22 mouse cellular contexts compared by ENCODE assay signal in genomic region chr12:16661459-16661858, GRCm38 (mm10). TPM values are rescaled to one million over a fixed set of nuclear protein-coding genes. Genes with fewer than 3 reads are reported as not detected.
DNase-seq lines count a peak whose midpoint lies in the region; TF ChIP-seq lines count a peak whose summit lies in the region.
"Had no signal": no experiment of that assay in that cellular context is flagged by ENCODE, and none has a peak within 500 bp of the region (broad histone marks: within the 10 kb centered on the region; RNA-seq: fewer than 3 reads in every experiment).

No protein-coding gene starts in this region.

- TF ChIP-seq CTCF in layer of hippocampus, adult 2 months (conservative IDR thresholded peaks at IDR 0.05), result no peak

- peak; percentile 39 for DNase-seq in adrenal gland, postnatal 14 days
- no peak for DNase-seq in adrenal gland, postnatal 25 days
- no peak for DNase-seq in layer of hippocampus, adult 2 months (ENCODE audit: low spot score in 2 of 2)
- DNase-seq in layer of hippocampus, postnatal 14 days (ENCODE audit: low spot score in 2 of 2), result no peak
- peak; percentile 20 for DNase-seq in right cerebral cortex, postnatal 4 days
- DNase-seq in right cerebral cortex, postnatal 14 days, result no peak
- no peak for DNase-seq in natural killer cell, adult 2 months (ENCODE audit: low spot score in 2 of 2)
- DNase-seq: cerebellum, adult 18-20 months; cerebellum, adult 9-11 months; embryo, embryonic 11 days; gastrocnemius, adult 2 months; heart, adult 2 months; heart, postnatal 14 days had no signal

- H3K27ac ChIP-seq in layer of hippocampus, adult 2 months, result peak overlapping the region; percentile 43; the same call in 1 of the 2 replicates
- H3K27ac ChIP-seq: embryonic facial prominence, embryonic 15.5 days; forebrain, embryonic 10.5 days; gastrocnemius, adult 2 months; heart, adult 2 months; heart, embryonic 15.5 days; hindbrain, embryonic 13.5 days; hindbrain, postnatal 0 days had no signal

- H3K4me3 ChIP-seq in layer of hippocampus, adult 2 months, result no peak overlapping the region
- H3K4me3 ChIP-seq: embryonic facial prominence, embryonic 15.5 days; erythroblast, embryonic 14.5 days; forebrain, embryonic 10.5 days; gastrocnemius, adult 2 months; heart, adult 2 months; heart, embryonic 15.5 days; hindbrain, embryonic 13.5 days had no signal

RNA-seq across cellular contexts. Expression of gene Ntsr2, which starts 8.3 kb away (rescaled TPM):
- total RNA-seq in adrenal gland, postnatal 14 days (2021), result not detected in 2 replicates
- 0.43 and 0.57 TPM in 2 replicates for total RNA-seq in adrenal gland, postnatal 25 days (2021)
- total RNA-seq in layer of hippocampus, adult 2 months (2021), result 100 to 1,000 TPM; 189 to 208 TPM
- 100 to 1,000 TPM; 205 to 223 TPM for total RNA-seq in layer of hippocampus, postnatal 14 days (2021)
- total RNA-seq: common myeloid progenitor, adult 5-6 weeks; hematopoietic stem cell, adult 5-6 weeks; MEL had no signal

RNA-seq across cellular contexts. Expression of gene Lpin1, which starts 50.7 kb away (rescaled TPM):
- total RNA-seq in adrenal gland, postnatal 14 days (2021), result 135 and 224 TPM in 2 replicates
- 53.1 and 72.2 TPM in 2 replicates for total RNA-seq in adrenal gland, postnatal 25 days (2021)
- total RNA-seq in layer of hippocampus, adult 2 months (2021), result 10 to 100 TPM; 25.3 to 27.6 TPM
- total RNA-seq in layer of hippocampus, postnatal 14 days (2021), result 10 to 100 TPM; 21.4 to 23.1 TPM

Comparison
In these comparisons a context has a peak if more than half of its experiments do, and no peak if none do; other contexts are left out.
1. DNase-seq: peak in adrenal gland, postnatal 14 days (single experiment) and right cerebral cortex, postnatal 4 days (single experiment); none in adrenal gland, postnatal 25 days (single experiment), layer of hippocampus, adult 2 months (0 of 2), layer of hippocampus, postnatal 14 days (0 of 2), right cerebral cortex, postnatal 14 days (single experiment) and natural killer cell, adult 2 months (0 of 2).
2. RNA of gene Ntsr2, which starts 8.3 kb away (total RNA-seq): 205 to 223 TPM in layer of hippocampus, postnatal 14 days and 189 to 208 TPM in layer of hippocampus, adult 2 months; 0.43 to 0.57 TPM in adrenal gland, postnatal 25 days and not detected in adrenal gland, postnatal 14 days; every median in the first group is over 100 times any median in the second.